Mouse (Mus musculus) ES-Bruce4 (cell line): Measurements from ENCODE around the gene Gpr157.

Experiments
- CTCF ChIP-seq: IDR thresholded peaks from one replicate; pipeline ENCODE4 v1.8.1; 2011; ENCODE audit warnings: low read depth, low read length
- EP300 ChIP-seq: IDR thresholded peaks from 2 replicates; pipeline ENCODE4 v1.6.1; 2011; ENCODE audit warnings: low read depth, low read length; ENCODE audit not compliant: insufficient read depth
- POLR2A ChIP-seq: IDR thresholded peaks from one replicate; pipeline ENCODE4 v1.8.1; 2011; ENCODE audit warnings: low read length; ENCODE audit not compliant: insufficient read depth

DNA sequence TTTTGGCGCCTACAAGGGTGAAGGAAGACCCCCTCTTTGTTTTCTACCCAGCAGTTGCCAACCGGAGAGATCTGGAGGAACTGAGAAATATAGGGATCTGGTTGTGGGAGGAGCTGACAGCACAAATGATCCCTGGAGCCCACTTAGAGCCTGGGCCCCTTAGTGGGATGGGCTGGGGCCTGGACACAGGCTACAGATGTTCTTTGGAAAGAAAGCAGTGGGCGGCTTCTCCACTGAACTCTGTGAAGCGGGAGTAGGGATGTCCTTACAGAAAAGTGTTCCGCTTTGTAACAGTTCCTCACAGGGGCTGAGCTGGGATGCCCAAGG, 7.3 kb downstream of the Gpr157 start:
- TF ChIP-seq CTCF, result no peak
- TF ChIP-seq POLR2A, result no peak
- TF ChIP-seq EP300, result no peak
